Mouse (Mus musculus) liver, postnatal 0 days (tissue): ENCODE measurements around the gene Slc47a2. TPM values are rescaled to one million over a fixed set of nuclear protein-coding genes. Genes with fewer than 3 reads are reported as not detected.

ENCODE experiments used
- ATAC-seq: fragments of 200-750 bp; cut with Nextera tagmentation; 2 replicates; pipeline ENCODE4 v1.8.0; 2017; ENCODE audit warnings: mild to moderate bottlenecking, moderate library complexity
- DNase-seq: peaks from one replicate; pipeline ENCODE4 v3.0.0-alpha.2; 2016
- H3K27ac ChIP-seq: fragments of 300-500 bp; sonication (generic); 2 replicates; pipeline ENCODE4 v1.5.1; 2014; ENCODE audit warnings: antibody characterized with exemption, moderate library complexity, mild to moderate bottlenecking, low read depth
- H3K27me3 ChIP-seq: fragments of 300-500 bp; sonication (generic); 2 replicates; pipeline ENCODE4 v1.6.1; 2014; ENCODE audit warnings: low read length, control low read depth, mixed read lengths; ENCODE audit not compliant: insufficient read depth
- H3K36me3 ChIP-seq: fragments of 300-500 bp; sonication (generic); replicated peaks from 2 replicates; pipeline ENCODE4 v1.6.1; 2014; ENCODE audit warnings: mild to moderate bottlenecking, control low read depth, low read length, moderate library complexity, mixed read lengths; ENCODE audit not compliant: insufficient read depth
- H3K4me1 ChIP-seq: fragments of 300-500 bp; sonication (generic); 2 replicates; pipeline ENCODE4 v1.6.1; 2014; ENCODE audit warnings: antibody characterized with exemption, mild to moderate bottlenecking, control low read depth; ENCODE audit not compliant: insufficient read depth
- H3K4me2 ChIP-seq: fragments of 300-500 bp; sonication (generic); 2 replicates; pipeline ENCODE4 v1.6.1; 2014; ENCODE audit warnings: low read depth, mild to moderate bottlenecking, low read length, moderate library complexity, mixed read lengths
- H3K4me3 ChIP-seq: fragments of 300-500 bp; sonication (generic); 2 replicates; pipeline ENCODE4 v1.5.1; 2014; ENCODE audit warnings: low read depth, low read length
- H3K9ac ChIP-seq: fragments of 300-500 bp; sonication (generic); replicated peaks from 2 replicates; pipeline ENCODE4 v1.6.1; 2014; ENCODE audit warnings: mild to moderate bottlenecking, moderate library complexity
- H3K9me3 ChIP-seq: fragments of 300-500 bp; sonication (generic); 2 replicates; pipeline ENCODE4 v1.6.1; 2016; ENCODE audit warnings: mild to moderate bottlenecking, control low read depth, low read length, mixed read lengths
- CTCF ChIP-seq: sonication (generic); IDR thresholded peaks from 2 replicates; pipeline ENCODE4 v1.5.1; 2016; ENCODE audit warnings: antibody characterized with exemption, low read depth
- EP300 ChIP-seq: IDR thresholded peaks from 2 replicates; pipeline ENCODE4 v1.6.1; 2016; ENCODE audit warnings: antibody characterized with exemption, low read depth, mild to moderate bottlenecking
- WGBS: fragments of 180-500 bp; shearing (Covaris S2); extraction: QIAGEN DNeasy Blood & Tissue Kit; methylation state at CpG from one replicate; pipeline ENCODE4 v1.1.7; 2014; ENCODE audit not compliant: insufficient replicate concordance; 5-methylcytosine and 5-hydroxymethylcytosine counted together
- polyA plus RNA-seq: library from polyadenylated mRNA; unstranded; fragments of >200 nt; fragmentation: Nextera tagmentation; extraction: Ambion mirVana; gene quantifications from 2 replicates; pipeline ENCODE4 v1.2.1, GENCODE M21; 2015

Slc47a2 gene
- polyA plus RNA-seq, 1 experiment from 2014 or later = not detected

DNA sequence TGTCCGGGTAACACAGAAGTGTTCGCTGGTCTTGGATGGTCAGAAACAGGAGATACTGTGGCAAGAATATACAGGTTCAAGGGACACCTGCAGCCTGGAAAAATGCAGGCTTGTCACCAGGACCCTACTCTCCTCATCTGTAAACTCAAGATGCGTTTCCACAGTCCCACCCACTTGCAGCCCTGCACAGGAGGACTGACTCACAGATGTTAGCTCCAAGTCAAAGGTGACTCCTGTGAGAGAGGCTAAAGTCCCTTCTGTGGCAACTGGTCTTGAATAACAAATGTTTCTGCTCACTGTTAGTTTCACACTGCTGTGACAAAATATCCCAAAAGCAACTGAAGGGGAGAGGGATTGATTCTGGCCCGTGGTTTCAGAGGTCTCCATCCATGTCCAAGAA is 36.0 kb upstream of the Slc47a2 start:
- ATAC-seq = peak; percentile 89
- 53% methylated on average over 4 of the region's 4 CpGs for WGBS
- Histone ChIP-seq H3K27ac (peak overlapping the region; percentile 55), H3K9ac (no peak overlapping the region), H3K36me3 (no peaks in the 10 kb centered on the region), H3K4me3 (no peak overlapping the region), H3K27me3 (peaks cover 10% of the 10 kb centered on the region), H3K9me3 (no peaks in the 10 kb centered on the region), H3K4me2 (no peak overlapping the region), H3K4me1 (peaks cover 10% of the 10 kb centered on the region)
- no peak for TF ChIP-seq CTCF
- no peak for TF ChIP-seq EP300
- DNase-seq = no peak

DNA sequence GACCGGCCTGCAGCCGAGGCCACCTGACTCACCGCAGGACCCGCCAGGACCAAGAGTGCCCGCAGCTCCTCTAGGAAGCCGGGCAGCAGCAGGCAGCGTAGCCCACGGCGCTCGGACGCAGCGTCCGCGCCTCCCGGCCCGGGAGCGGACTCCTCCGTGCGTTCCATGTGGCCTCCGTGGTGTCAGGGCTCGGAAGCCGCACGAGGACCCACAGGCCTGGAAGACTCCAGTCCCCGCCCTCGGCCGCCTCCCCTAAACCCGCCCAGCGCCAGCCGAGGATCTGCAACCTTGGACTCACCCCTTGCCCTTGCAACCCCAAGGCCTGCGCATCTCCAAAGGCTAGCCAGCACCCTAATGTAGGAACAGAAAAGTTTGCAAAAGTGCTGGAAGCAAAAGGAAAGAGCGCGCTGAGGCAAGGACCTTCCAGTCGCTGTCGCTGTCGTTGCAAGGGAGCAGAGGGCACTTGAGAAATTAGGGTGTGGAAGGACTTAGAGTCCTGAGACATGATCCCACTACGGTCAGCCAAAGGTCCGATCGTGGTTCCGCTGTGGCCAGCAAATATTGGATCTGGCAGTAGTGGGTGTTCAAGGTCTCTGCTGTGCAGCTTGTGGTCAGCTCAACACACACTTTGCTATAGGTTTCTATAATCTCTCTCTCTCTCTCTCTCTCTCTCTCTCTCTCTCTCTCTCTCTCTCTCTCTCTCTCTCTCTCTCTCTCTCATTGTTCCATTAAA is 35.4 kb upstream of the Slc47a2 start, which contains the start of gene Slc47a1:
TSS of gene Slc47a1 (minus strand) at position 465 of the 733 bp plus-strand sequence.
- Histone ChIP-seq H3K9ac (peak within 1 kb of the TSS; percentile 8; the same call in 1 of the 2 replicates), H3K27me3 (peaks cover 10% of the 10 kb centered on the region), H3K4me2 (peak within 1 kb of the TSS; percentile 59), H3K4me1 (peaks cover 10% of the 10 kb centered on the region), H3K9me3 (no peaks in the 10 kb centered on the region), H3K36me3 (no peaks in the 10 kb centered on the region), H3K4me3 (peak within 1 kb of the TSS; percentile 16), H3K27ac (peak within 1 kb of the TSS; percentile 55)
- DNase-seq (peak; percentile 59), ATAC-seq (peak; percentile 69)
- TF ChIP-seq EP300 = no peak
- no peak for TF ChIP-seq CTCF
- WGBS = 14% methylated on average over 37 of the region's 39 CpGs

DNA sequence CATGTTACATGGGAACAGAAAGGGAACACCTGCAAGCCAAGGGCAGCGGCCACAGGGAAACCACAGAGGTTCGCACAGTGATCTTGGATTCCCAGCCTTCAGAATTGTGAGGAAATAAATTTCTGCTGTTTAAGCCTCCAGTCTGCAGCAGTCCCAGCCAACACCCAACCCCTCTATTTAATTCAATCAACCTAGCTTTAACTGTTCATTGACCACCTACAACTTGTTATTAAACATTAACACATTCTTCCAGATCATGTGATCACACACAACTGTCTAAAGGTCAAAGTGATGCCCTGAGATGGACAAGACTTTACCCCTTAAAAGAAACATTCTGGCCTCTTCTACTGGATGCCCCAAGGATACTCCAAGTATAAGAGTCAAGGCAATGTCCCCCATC is 26.0 kb upstream of the Slc47a2 start:
- 76% methylated on average over 2 of the region's 2 CpGs for WGBS
- TF ChIP-seq CTCF (no peak), EP300 (no peak)
- H3K9ac ChIP-seq = no peak overlapping the region
- H3K4me2 ChIP-seq = no peak overlapping the region
- DNase-seq = no peak
- ATAC-seq = peak; percentile 31; the same call in 1 of the 2 replicates
- no peaks in the 10 kb centered on the region for H3K4me1 ChIP-seq
- H3K27me3 ChIP-seq = no peaks in the 10 kb centered on the region
- no peak overlapping the region for H3K4me3 ChIP-seq
- no peak overlapping the region for H3K27ac ChIP-seq
- no peaks in the 10 kb centered on the region for H3K36me3 ChIP-seq
- no peaks in the 10 kb centered on the region for H3K9me3 ChIP-seq

DNA sequence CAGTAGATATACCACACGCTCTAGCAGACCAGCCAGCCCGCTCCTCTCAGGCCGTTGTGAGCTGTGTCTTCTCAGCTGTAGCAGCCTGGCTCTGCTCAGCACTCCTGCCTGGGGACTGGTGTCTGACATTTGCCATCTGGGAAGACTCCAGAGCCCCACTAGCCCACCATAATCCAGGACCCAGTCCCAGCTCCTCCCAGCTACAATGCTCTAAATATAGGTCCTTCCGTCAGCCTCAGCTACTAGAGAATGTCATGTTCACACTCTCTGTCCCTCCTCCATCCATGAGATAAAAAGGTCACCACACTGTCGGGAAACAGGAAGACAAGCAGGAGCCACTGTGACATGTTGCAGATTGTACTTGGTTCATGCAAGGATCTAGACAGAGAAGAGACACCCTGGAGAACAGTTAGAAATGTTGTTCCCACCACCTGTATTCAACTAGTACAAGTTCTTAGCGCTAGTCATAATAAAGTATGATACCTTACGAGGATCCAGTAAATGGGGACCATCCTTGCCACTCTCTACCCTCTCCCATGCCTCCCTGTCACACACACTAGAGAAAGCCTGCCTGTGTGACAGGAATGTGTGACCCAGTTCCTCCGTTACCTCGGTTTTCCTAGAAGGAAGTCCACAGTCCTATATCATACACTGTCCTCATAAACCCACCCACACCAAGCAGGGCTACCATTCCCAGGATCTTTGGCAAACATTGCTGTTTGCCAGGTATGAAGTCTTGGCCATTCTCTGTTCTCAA is 24.0 kb upstream of the Slc47a2 start:
- H3K27ac ChIP-seq = peak overlapping the region; percentile 29; the same call in 1 of the 2 replicates
- DNase-seq (no peak), ATAC-seq (peak; percentile 29; the same call in 1 of the 2 replicates)
- 65% methylated on average over 9 of the region's 9 CpGs for WGBS
- H3K9ac ChIP-seq = no peak overlapping the region
- no peaks in the 10 kb centered on the region for H3K27me3 ChIP-seq
- H3K9me3 ChIP-seq = no peaks in the 10 kb centered on the region
- TF ChIP-seq EP300 = no peak
- TF ChIP-seq CTCF = no peak
- H3K4me1 ChIP-seq = no peaks in the 10 kb centered on the region
- no peak overlapping the region for H3K4me2 ChIP-seq
- H3K36me3 ChIP-seq = no peaks in the 10 kb centered on the region
- no peak overlapping the region for H3K4me3 ChIP-seq

DNA sequence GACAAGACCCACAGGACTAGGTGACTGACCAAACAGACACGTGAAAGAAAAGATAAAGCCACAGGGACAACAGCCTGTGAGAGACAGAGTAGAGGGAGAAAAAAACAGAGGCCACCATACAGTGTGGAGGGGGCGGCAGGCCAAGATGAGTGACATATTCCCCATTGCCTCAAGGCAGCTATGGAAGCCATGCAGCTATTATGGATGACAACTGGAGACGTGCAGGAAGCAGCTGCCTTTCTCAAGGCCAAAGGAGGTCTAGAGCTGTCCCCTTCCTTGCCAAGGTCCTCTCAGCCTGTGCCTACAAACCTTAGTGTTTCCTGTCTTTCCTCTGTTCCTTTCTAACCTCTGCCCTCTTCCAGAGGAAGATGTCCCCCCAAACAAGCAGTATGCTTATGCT is 23.3 kb upstream of the Slc47a2 start:
- DNase-seq (no peak), ATAC-seq (peak; percentile 8; the same call in 1 of the 2 replicates)
- Histone ChIP-seq H3K4me1 (no peaks in the 10 kb centered on the region), H3K9me3 (no peaks in the 10 kb centered on the region), H3K27me3 (no peaks in the 10 kb centered on the region), H3K4me3 (no peak overlapping the region), H3K36me3 (no peaks in the 10 kb centered on the region), H3K27ac (peak overlapping the region; percentile 29; the same call in 1 of the 2 replicates), H3K9ac (no peak overlapping the region), H3K4me2 (no peak overlapping the region)
- TF ChIP-seq CTCF (no peak), EP300 (no peak)
- WGBS = 52% methylated on average over 3 of the region's 3 CpGs

DNA sequence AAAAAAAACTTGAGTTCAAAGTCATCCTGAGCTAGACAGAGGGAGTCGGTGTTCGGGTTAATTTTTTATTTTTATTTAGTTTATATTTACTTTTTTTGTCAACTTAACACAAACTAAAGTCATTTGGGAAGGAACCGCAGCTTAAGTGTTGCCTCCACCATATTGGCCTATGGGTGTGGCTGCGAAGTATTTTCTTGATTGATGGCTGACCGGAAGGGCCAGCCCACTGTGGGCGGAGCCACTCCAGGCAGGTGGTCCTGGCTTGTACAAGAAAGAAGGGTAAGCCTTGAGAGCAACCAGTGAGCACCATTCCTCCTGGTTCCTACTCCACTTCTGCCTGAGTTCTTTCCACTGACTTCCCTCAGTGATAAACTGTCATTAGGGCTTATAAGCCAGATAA is 21.4 kb upstream of the Slc47a2 start:
- Histone ChIP-seq H3K9me3 (no peaks in the 10 kb centered on the region), H3K4me1 (no peaks in the 10 kb centered on the region), H3K4me3 (no peak overlapping the region), H3K36me3 (no peaks in the 10 kb centered on the region), H3K27me3 (no peaks in the 10 kb centered on the region), H3K4me2 (no peak overlapping the region), H3K27ac (no peak overlapping the region), H3K9ac (no peak overlapping the region)
- WGBS = 79% methylated on average over 6 of the region's 6 CpGs
- DNase-seq (no peak), ATAC-seq (no peak)
- no peak for TF ChIP-seq EP300
- TF ChIP-seq CTCF = no peak
